Mouse (Mus musculus) neural tube, embryonic 14.5 days (tissue): ENCODE measurements around the gene Gm10134. TPM values are rescaled to one million over a fixed set of nuclear protein-coding genes. Genes with fewer than 3 reads are reported as not detected.

ENCODE experiments used
- ATAC-seq: fragments of 200-750 bp; cut with Nextera tagmentation; 2 replicates; pipeline ENCODE4 v1.8.0; 2017; ENCODE audit warnings: low read depth, mild to moderate bottlenecking, moderate TSS enrichment, moderate library complexity
- H3K27ac ChIP-seq: fragments of 300-500 bp; sonication (generic); 2 replicates; pipeline ENCODE4 v1.5.1; 2014; ENCODE audit warnings: low read depth, mild to moderate bottlenecking, control low read depth, low read length, moderate library complexity, mixed read lengths
- H3K27me3 ChIP-seq: fragments of 300-500 bp; sonication (generic); 2 replicates; pipeline ENCODE4 v1.6.1; 2014; ENCODE audit warnings: low read length; ENCODE audit not compliant: control insufficient read depth, insufficient read depth
- H3K36me3 ChIP-seq: fragments of 300-500 bp; sonication (generic); 2 replicates; pipeline ENCODE4 v1.6.1; 2014; ENCODE audit warnings: low read length, mixed read lengths; ENCODE audit not compliant: control insufficient read depth, insufficient read depth
- H3K4me1 ChIP-seq: fragments of 300-500 bp; sonication (generic); 2 replicates; pipeline ENCODE4 v1.6.1; 2014; ENCODE audit warnings: low read length; ENCODE audit not compliant: control insufficient read depth, insufficient read depth
- H3K4me2 ChIP-seq: fragments of 300-500 bp; sonication (generic); 2 replicates; pipeline ENCODE4 v1.6.1; 2014; ENCODE audit warnings: mild to moderate bottlenecking, low read depth, low read length, control low read depth
- H3K4me3 ChIP-seq: fragments of 300-500 bp; sonication (generic); 2 replicates; pipeline ENCODE4 v1.5.1; 2014; ENCODE audit warnings: low read depth, low read length, control low read depth, mixed read lengths
- H3K9ac ChIP-seq: fragments of 300-500 bp; sonication (generic); replicated peaks from 2 replicates; pipeline ENCODE4 v1.6.1; 2014; ENCODE audit warnings: low read depth, mild to moderate bottlenecking, control low read depth, low read length, mixed read lengths
- H3K9me3 ChIP-seq: fragments of 300-500 bp; sonication (generic); 2 replicates; pipeline ENCODE4 v1.6.1; 2016; ENCODE audit warnings: low read length; ENCODE audit not compliant: control insufficient read depth
- WGBS: fragments of 180-500 bp; shearing (Covaris S2); extraction: QIAGEN DNeasy Blood & Tissue Kit; methylation state at CpG from one replicate; pipeline ENCODE4 v1.1.7; 2014; 5-methylcytosine and 5-hydroxymethylcytosine counted together
- polyA plus RNA-seq: library from polyadenylated mRNA; unstranded; fragments of >200 nt; fragmentation: Nextera tagmentation; extraction: Ambion mirVana; gene quantifications from 2 replicates; pipeline ENCODE4 v1.2.1, GENCODE M21; 2014

Gene Gm10134
- polyA plus RNA-seq, 1 experiment from 2014 or later: not detected

GRCm38 (mm10) chr2:28517206-28517909 is 11.5 kb downstream of the Gm10134 start:
- Histone ChIP-seq H3K4me2 (no peak overlapping the region), H3K9me3 (no peaks in the 10 kb centered on the region), H3K27me3 (no peaks in the 10 kb centered on the region), H3K36me3 (no peaks in the 10 kb centered on the region), H3K4me3 (no peak overlapping the region), H3K9ac (no peak overlapping the region), H3K4me1 (peaks cover 47% of the 10 kb centered on the region), H3K27ac (no peak overlapping the region)
- WGBS: 44% methylated on average over 5 of the region's 5 CpGs
- no peak for ATAC-seq

- no peaks in the 10 kb centered on the region for H3K9me3 ChIP-seq
- H3K4me3 ChIP-seq: no peak overlapping the region
- no peak for ATAC-seq
- peaks cover 47% of the 10 kb centered on the region for H3K4me1 ChIP-seq
- no peak overlapping the region for H3K27ac ChIP-seq
- no peaks in the 10 kb centered on the region for H3K27me3 ChIP-seq
- H3K9ac ChIP-seq: no peak overlapping the region
- WGBS: 10% methylated on average over 2 of the region's 2 CpGs
- no peaks in the 10 kb centered on the region for H3K36me3 ChIP-seq
- H3K4me2 ChIP-seq: peak overlapping the region; percentile 1; the same call in 1 of the 2 replicates
Observed at GRCm38 (mm10) chr2:28518231-28518630, 12.3 kb downstream of the Gm10134 start.

- ATAC-seq: no peak
- Histone ChIP-seq H3K9ac (no peak overlapping the region), H3K9me3 (no peaks in the 10 kb centered on the region), H3K27ac (no peak overlapping the region), H3K36me3 (no peaks in the 10 kb centered on the region), H3K27me3 (no peaks in the 10 kb centered on the region), H3K4me2 (no peak overlapping the region), H3K4me3 (no peak overlapping the region), H3K4me1 (peaks cover 48% of the 10 kb centered on the region)
- 66% methylated on average over 5 of the region's 5 CpGs for WGBS
Observed at GRCm38 (mm10) chr2:28520581-28520980, 14.7 kb downstream of the Gm10134 start.

GRCm38 (mm10) chr2:28521571-28522151 is 15.8 kb downstream of the Gm10134 start:
- no peak overlapping the region for H3K27ac ChIP-seq
- no peak overlapping the region for H3K4me2 ChIP-seq
- no peak overlapping the region for H3K4me3 ChIP-seq
- H3K9me3 ChIP-seq: no peaks in the 10 kb centered on the region
- no peaks in the 10 kb centered on the region for H3K36me3 ChIP-seq
- ATAC-seq: no peak
- peaks cover 47% of the 10 kb centered on the region for H3K4me1 ChIP-seq
- 85% methylated on average over 6 of the region's 6 CpGs for WGBS
- H3K9ac ChIP-seq: no peak overlapping the region
- H3K27me3 ChIP-seq: no peaks in the 10 kb centered on the region

- Histone ChIP-seq H3K4me3 (no peak overlapping the region), H3K4me2 (no peak overlapping the region), H3K4me1 (peaks cover 44% of the 10 kb centered on the region), H3K36me3 (no peaks in the 10 kb centered on the region), H3K27me3 (no peaks in the 10 kb centered on the region), H3K27ac (no peak overlapping the region), H3K9me3 (no peaks in the 10 kb centered on the region), H3K9ac (no peak overlapping the region)
- 92% methylated on average over 4 of the region's 4 CpGs for WGBS
- ATAC-seq: no peak
Observed at GRCm38 (mm10) chr2:28522166-28522565, 16.3 kb downstream of the Gm10134 start.

- Histone ChIP-seq H3K4me2 (no peak overlapping the region), H3K27ac (0 out of 2 replicates have a peak overlapping the region, but pooled peaks have one; percentile 1), H3K9ac (no peak overlapping the region), H3K36me3 (no peaks in the 10 kb centered on the region), H3K9me3 (no peaks in the 10 kb centered on the region), H3K4me3 (no peak overlapping the region), H3K27me3 (no peaks in the 10 kb centered on the region), H3K4me1 (peaks cover 36% of the 10 kb centered on the region)
- 9% methylated on average over 5 of the region's 5 CpGs for WGBS
- ATAC-seq: peak; percentile 84
Observed at GRCm38 (mm10) chr2:28523643-28524117, 17.8 kb downstream of the Gm10134 start.

- Histone ChIP-seq H3K27ac (0 out of 2 replicates have a peak overlapping the region, but pooled peaks have one; percentile 80), H3K36me3 (no peaks in the 10 kb centered on the region), H3K4me3 (no peak overlapping the region), H3K9me3 (no peaks in the 10 kb centered on the region), H3K4me2 (no peak overlapping the region), H3K4me1 (peaks cover 38% of the 10 kb centered on the region), H3K9ac (no peak overlapping the region), H3K27me3 (no peaks in the 10 kb centered on the region)
- WGBS: 84% methylated on average over 10 of the region's 10 CpGs
- ATAC-seq: no peak
Observed at GRCm38 (mm10) chr2:28524406-28524805, 18.5 kb downstream of the Gm10134 start.

- Histone ChIP-seq H3K9me3 (no peaks in the 10 kb centered on the region), H3K27me3 (no peaks in the 10 kb centered on the region), H3K4me2 (no peak overlapping the region), H3K27ac (peak overlapping the region; percentile 80), H3K4me1 (peaks cover 44% of the 10 kb centered on the region), H3K9ac (peak overlapping the region; percentile 26; the same call in 1 of the 2 replicates), H3K4me3 (no peak overlapping the region), H3K36me3 (no peaks in the 10 kb centered on the region)
- WGBS: 11% methylated on average over 11 of the region's 11 CpGs
- ATAC-seq: peak; percentile 39
Observed at GRCm38 (mm10) chr2:28525219-28525942, 19.5 kb downstream of the Gm10134 start.
